Mouse (Mus musculus) small intestine, adult 2 months (tissue): Measurements from ENCODE around the gene Pxdn. TPM values are rescaled to one million over a fixed set of nuclear protein-coding genes. Genes with fewer than 3 reads are reported as not detected.
A peak's percentile ranks its signal among the peaks of the same experiment; 100 is the strongest.

ENCODE experiments used
- H3K27ac ChIP-seq: fragments of 200-500 bp; 2 replicates; pipeline ENCODE4 v1.5.1; 2012; ENCODE audit warnings: low read depth, low read length, control low read depth, inconsistent platforms; ENCODE audit not compliant: insufficient read depth
- H3K27me3 ChIP-seq: fragments of 200-500 bp; 2 replicates; pipeline ENCODE4 v1.6.1; 2012; ENCODE audit warnings: mild to moderate bottlenecking, moderate library complexity, low read length, inconsistent platforms; ENCODE audit not compliant: control insufficient read depth, insufficient read depth
- H3K36me3 ChIP-seq: fragments of 200-500 bp; 2 replicates; pipeline ENCODE4 v1.6.1; 2012; ENCODE audit warnings: mild to moderate bottlenecking, low read length, control low read depth, inconsistent platforms; ENCODE audit not compliant: control insufficient read depth, insufficient read depth
- H3K4me1 ChIP-seq: fragments of 200-500 bp; 2 replicates; pipeline ENCODE4 v1.6.1; 2012; ENCODE audit warnings: low read length, inconsistent platforms, mixed read lengths; ENCODE audit not compliant: control insufficient read depth, insufficient read depth, insufficient read length
- H3K4me3 ChIP-seq: fragments of 200-500 bp; 2 replicates; pipeline ENCODE4 v1.5.1; 2012; ENCODE audit warnings: low read depth, mild to moderate bottlenecking, control low read depth, inconsistent platforms, low read length, moderate library complexity
- CTCF ChIP-seq: fragments of 200-500 bp; IDR thresholded peaks from 2 replicates; pipeline ENCODE4 v1.5.1; 2012; ENCODE audit warnings: low read depth, mild to moderate bottlenecking, control low read depth, inconsistent platforms, low read length, moderate library complexity, mixed read lengths; ENCODE audit not compliant: insufficient replicate concordance, insufficient read length; ENCODE audit errors: extremely low read depth
- POLR2A ChIP-seq: fragments of 200-500 bp; IDR thresholded peaks from 2 replicates; pipeline ENCODE4 v1.6.1; 2012; ENCODE audit warnings: low read depth, mild to moderate bottlenecking, control low read depth, inconsistent platforms, low read length, moderate library complexity
- WGBS: fragments of 180-500 bp; shearing (Covaris S2); methylation state at CpG from one replicate; pipeline ENCODE4 v1.1.7; 2018; 5-methylcytosine and 5-hydroxymethylcytosine counted together
- polyA plus RNA-seq: library from polyadenylated mRNA; depleted of rRNA; stranded (reverse); fragments of >200 nt; gene quantifications from 2 replicates; pipeline ENCODE4 v1.2.3, GENCODE M21; 2012

Pxdn gene
- polyA plus RNA-seq, 1 experiment, result 19.0 TPM

DNA sequence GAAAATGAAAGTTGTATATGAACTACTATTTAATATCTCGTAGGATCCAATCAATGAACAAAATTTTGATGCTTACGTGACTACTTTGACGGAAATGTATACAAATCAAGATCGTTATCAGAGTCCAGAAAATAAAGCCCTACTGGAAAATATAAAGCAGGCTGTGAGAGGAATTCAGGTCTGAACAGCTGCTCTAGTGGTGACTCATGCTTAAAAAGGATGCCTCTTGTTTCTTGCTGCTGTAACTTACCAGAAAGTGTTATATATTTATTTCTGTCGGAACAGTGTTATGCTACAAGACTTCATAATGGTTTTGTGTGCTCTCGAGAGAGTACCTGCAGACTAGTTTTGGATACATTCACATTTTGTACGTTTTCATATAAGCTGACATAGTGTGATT, 17.1 kb upstream of the Pxdn start:
- TF ChIP-seq POLR2A (no peak), CTCF (no peak)
- Histone ChIP-seq H3K4me1 (no peaks in the 10 kb centered on the region; the same call in 1 of the 2 replicates), H3K36me3 (no peaks in the 10 kb centered on the region), H3K27ac (no peak overlapping the region), H3K27me3 (no peaks in the 10 kb centered on the region), H3K4me3 (no peak overlapping the region)
- WGBS, result 66% methylated on average over 7 of the region's 7 CpGs

DNA sequence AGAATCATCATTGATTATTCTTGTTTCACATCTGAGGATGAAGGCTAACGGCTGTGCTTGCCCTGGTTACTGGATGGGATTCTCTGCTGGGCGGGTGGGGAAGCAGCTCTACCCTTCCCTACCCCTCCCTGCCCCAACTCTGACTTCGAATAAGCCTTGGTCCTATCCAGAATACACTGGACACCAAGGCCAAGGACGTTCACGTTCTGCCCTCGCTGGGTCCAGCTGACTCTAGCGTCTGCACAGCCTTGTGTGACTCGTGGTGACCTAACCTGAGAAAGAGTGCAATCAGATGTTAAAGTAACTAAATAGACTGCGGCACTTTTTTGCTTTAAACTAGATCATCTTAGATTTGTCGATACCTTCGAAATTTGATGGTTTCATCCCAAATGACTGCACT, 15.9 kb upstream of the Pxdn start:
- TF ChIP-seq CTCF, result no peak
- no peak for TF ChIP-seq POLR2A
- Histone ChIP-seq H3K27ac (no peak overlapping the region), H3K4me1 (no peaks in the 10 kb centered on the region), H3K36me3 (no peaks in the 10 kb centered on the region), H3K27me3 (no peaks in the 10 kb centered on the region), H3K4me3 (no peak overlapping the region)
- WGBS, result 66% methylated on average over 11 of the region's 11 CpGs

DNA sequence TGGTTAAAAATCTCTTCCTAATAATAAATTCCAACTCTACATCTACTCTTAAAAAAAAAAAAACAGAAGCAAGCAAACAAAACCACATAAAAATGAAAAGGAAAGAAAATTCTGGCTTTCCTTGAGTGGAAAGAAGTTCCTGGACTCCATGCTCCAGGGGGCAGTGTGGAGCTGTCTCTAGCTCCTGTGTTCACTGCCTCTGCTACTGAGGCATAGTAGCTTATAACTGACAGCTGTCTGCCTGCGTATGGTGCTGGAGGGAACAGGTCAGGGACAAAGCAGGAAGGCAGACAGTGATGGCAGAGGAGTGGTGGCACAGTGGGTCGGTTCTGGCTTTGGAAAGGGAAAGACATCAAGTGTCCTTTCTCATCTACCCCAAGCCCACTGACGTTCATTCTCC, 10.5 kb upstream of the Pxdn start:
- no peaks in the 10 kb centered on the region for H3K36me3 ChIP-seq
- 31% methylated on average over 3 of the region's 3 CpGs for WGBS
- no peak overlapping the region for H3K27ac ChIP-seq
- TF ChIP-seq POLR2A, result no peak
- TF ChIP-seq CTCF, result peak; percentile 61; the same call in 1 of the 2 replicates
- no peak overlapping the region for H3K4me3 ChIP-seq
- peaks cover 2% of the 10 kb centered on the region; the same call in 1 of the 2 replicates for H3K4me1 ChIP-seq
- H3K27me3 ChIP-seq, result no peaks in the 10 kb centered on the region

DNA sequence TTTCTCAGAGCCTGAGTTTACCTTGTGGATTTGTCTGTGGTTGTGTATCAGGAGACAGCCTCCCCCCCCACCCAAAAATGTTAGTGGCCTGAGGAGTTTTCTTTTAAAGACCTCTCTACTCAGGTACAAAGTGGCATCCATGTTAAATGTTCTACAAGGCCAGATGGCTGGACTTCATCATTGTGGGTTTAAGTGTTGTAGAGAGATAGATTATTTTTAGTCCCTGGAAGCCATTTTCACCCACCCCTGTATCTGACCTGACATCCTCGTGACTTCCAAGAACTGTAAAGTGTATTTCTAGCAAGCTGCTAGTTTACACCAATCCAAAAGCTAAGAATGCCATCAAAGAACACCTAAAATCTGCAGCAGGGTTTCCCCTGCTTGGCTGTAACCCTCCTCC, 6.8 kb upstream of the Pxdn start:
- no peak overlapping the region for H3K4me3 ChIP-seq
- 44% methylated on average over 1 of the region's 1 CpGs for WGBS
- TF ChIP-seq POLR2A (no peak), CTCF (no peak)
- H3K27me3 ChIP-seq, result no peaks in the 10 kb centered on the region
- no peaks in the 10 kb centered on the region for H3K36me3 ChIP-seq
- peaks cover 2% of the 10 kb centered on the region; the same call in 1 of the 2 replicates for H3K4me1 ChIP-seq
- H3K27ac ChIP-seq, result no peak overlapping the region

DNA sequence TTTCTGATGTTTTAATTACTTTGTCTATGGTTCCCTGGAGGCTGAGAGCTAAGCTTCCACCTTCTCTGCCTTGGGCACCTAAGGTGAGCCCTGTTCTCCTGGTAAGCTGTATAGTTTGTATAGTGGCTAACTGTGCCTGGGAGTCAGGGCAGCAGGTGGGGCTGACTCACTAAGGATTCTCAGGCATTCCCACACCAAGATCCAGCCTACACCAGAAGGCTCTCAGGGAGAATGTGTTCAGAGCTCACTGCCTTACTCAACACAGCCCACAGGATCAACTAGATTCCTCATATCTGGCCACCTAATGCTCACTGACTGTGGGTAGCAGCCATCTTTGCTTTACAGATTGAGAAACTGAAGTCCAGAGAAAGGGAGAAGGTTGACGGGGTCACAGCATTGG, 4.5 kb upstream of the Pxdn start:
- Histone ChIP-seq H3K27me3 (no peaks in the 10 kb centered on the region), H3K4me3 (no peak overlapping the region), H3K27ac (no peak overlapping the region), H3K36me3 (no peaks in the 10 kb centered on the region), H3K4me1 (no peaks in the 10 kb centered on the region)
- 95% methylated on average over 1 of the region's 1 CpGs for WGBS
- TF ChIP-seq CTCF (no peak), POLR2A (no peak)

DNA sequence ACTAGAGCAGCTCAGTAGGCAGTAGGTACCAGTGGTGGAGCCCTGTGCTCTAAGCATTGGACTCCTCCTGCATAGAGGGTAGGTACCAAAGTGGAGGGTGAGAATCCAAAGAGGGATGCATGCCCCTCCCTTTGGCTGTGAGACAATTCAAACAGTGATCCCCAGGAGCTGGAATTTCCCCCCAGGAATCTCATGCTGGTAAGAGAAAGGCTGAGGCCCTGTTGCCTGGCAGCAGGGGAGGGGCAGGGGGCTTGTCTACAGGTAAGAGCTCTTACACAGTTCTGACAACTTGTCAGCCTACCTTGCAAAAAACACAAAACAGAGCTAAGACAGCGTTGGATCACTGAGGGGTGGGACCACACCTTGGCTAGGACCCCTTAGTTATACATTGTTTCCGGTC, 3.9 kb upstream of the Pxdn start:
- H3K4me1 ChIP-seq, result no peaks in the 10 kb centered on the region
- no peak overlapping the region for H3K4me3 ChIP-seq
- 58% methylated on average over 2 of the region's 2 CpGs for WGBS
- TF ChIP-seq POLR2A, result no peak
- TF ChIP-seq CTCF, result no peak
- no peak overlapping the region for H3K27ac ChIP-seq
- H3K27me3 ChIP-seq, result no peaks in the 10 kb centered on the region
- H3K36me3 ChIP-seq, result no peaks in the 10 kb centered on the region

DNA sequence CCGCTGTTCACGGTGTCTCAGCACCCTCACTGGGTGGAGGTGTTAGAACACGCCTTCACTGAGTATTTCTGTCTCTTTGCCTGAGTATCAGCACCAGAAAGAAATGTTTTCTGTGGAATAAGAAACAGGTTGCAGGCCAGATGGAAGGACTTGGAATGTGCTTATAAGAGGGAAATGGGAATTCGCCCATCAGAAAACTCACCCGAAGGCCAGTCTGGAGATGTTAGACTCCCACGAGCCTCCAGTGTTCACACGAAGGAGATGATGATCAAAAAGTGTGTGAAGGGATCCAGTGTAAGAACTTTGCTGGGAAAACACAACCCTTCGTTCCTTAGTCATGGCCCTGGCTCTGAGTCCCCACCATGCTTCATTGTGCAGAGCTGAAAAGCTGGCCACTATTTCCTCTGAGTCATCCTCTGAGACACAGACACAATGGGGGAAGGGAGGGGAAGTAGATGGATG, 3.3 kb upstream of the Pxdn start:
- no peaks in the 10 kb centered on the region for H3K4me1 ChIP-seq
- WGBS, result 64% methylated on average over 8 of the region's 8 CpGs
- TF ChIP-seq CTCF (no peak), POLR2A (no peak)
- H3K27me3 ChIP-seq, result no peaks in the 10 kb centered on the region
- no peak overlapping the region for H3K27ac ChIP-seq
- H3K36me3 ChIP-seq, result no peaks in the 10 kb centered on the region
- H3K4me3 ChIP-seq, result no peak overlapping the region

DNA sequence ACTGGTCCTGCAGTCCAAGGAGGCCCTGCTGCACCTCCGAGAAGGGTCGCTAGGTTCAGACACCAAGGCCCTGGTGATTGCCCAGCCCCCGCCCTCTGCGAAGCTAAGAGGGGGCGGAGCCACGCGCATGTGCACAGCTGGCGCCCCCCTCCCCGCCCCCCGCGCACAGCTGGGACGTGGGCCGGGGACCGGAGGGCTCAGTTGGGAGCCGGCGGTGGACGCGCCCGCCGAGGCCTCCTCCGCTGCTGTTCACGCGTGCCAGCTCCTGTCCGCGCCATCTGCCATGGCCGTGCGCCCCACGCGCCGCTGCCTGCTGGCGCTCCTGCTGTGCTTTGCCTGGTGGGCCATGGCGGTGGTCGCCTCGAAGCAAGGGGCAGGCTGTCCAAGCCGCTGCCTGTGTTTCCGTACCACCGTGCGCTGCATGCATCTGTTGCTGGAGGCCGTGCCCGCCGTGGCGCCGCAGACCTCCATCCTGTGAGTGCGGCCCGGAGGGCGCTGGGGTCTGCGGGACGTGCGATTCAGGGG, 505 bp downstream of the Pxdn start:
- no peaks in the 10 kb centered on the region for H3K4me1 ChIP-seq
- H3K27me3 ChIP-seq, result no peaks in the 10 kb centered on the region
- H3K4me3 ChIP-seq, result peak overlapping the region; percentile 81
- TF ChIP-seq POLR2A, result no peak
- no peak for TF ChIP-seq CTCF
- WGBS, result 3% methylated on average over 49 of the region's 49 CpGs
- H3K27ac ChIP-seq, result peak overlapping the region; percentile 52
- H3K36me3 ChIP-seq, result no peaks in the 10 kb centered on the region
